Mouse (Mus musculus): ENCODE measurements around the gene Xylt2. TPM values are rescaled to one million over a fixed set of nuclear protein-coding genes. Genes with fewer than 3 reads are reported as not detected.

Gene Xylt2
- polyA plus RNA-seq, 1 experiment from 2014 or later = 17.5 TPM

DNA sequence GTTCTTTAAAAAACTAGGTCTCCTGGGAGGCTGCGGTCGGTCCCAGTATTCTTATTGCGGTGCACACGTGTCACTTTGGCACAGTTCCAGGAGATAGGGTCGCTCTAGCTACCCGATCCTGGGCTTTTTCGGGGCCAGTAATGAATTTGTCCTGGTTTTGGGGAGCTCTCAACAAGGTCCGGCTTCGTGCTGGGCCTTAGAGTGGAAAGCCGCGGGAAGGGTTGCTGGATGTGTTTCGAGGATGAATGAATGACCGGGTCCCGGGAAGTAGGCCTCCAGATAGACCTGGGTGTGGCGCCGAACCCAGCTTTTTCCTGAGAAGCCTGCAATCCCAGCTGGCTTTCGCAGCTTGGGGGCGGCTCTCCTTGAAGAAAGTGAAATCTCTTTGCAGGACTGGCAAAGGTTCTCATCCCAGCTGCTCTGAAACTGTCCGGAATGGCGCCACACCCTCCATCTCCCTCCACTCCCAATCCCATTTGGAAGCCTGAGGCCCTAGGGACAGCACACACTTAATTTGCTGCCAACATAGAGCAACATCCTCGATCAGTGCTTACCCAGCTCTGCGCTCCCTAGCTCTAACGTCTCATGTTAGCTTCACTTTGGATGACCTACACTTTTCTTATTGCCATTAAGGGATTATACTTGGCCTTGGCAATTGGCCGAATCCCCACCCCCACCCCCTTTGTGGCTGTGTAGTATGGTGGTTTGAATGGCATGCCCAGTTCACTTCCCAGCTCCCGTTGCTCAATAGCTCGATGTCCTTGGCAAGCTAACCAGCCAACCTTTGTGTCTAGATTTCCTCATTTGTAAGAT lies 46.9 kb downstream of the Xylt2 start:
- peak overlapping the region; percentile 92 for H3K9ac ChIP-seq (ENCODE audit: low read length)
- H3K4me3 ChIP-seq (ENCODE audit: low read length) = peak overlapping the region; percentile 100
- peak; percentile 19; the same call in 1 of the 2 replicates for ATAC-seq (ENCODE audit: low read depth)
- H3K27me3 ChIP-seq (ENCODE audit: control insufficient read depth, insufficient read depth, low read depth, low read length) = no peaks in the 10 kb centered on the region
- 7% methylated on average over 26 of the region's 26 CpGs for WGBS
- peak overlapping the region; percentile 61 for H3K27ac ChIP-seq (ENCODE audit: low read length)
- no peaks in the 10 kb centered on the region for H3K9me3 ChIP-seq (ENCODE audit: control insufficient read depth, low read length)
- H3K4me2 ChIP-seq (ENCODE audit: low read depth, low read length) = peak overlapping the region; percentile 91
- H3K36me3 ChIP-seq (ENCODE audit: control insufficient read depth, insufficient read depth, low read length) = peaks cover 31% of the 10 kb centered on the region
- peaks cover 8% of the 10 kb centered on the region; the same call in 1 of the 2 replicates for H3K4me1 ChIP-seq (replicated peaks; ENCODE audit: control insufficient read depth, insufficient read depth, low read length)

DNA sequence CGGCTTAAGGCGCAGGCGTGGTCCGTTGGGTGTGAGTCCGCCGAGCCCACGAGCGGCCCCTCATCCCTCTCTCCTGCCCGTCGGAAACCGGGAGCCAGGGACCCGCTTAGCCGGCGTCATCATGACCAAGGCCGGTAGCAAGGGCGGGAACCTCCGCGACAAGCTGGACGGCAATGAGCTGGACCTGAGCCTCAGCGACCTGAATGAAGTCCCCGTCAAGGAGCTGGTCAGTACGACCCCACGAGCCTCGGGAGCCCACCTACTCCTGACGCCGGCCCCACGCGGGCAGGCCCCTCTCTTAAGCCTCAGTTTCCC lies 47.5 kb downstream of the Xylt2 start:
- Histone ChIP-seq H3K9ac (ENCODE audit: low read length) (peak overlapping the region; percentile 92), H3K4me1 (replicated peaks; ENCODE audit: control insufficient read depth, insufficient read depth, low read length) (peaks cover 8% of the 10 kb centered on the region; the same call in 1 of the 2 replicates), H3K27me3 (ENCODE audit: control insufficient read depth, insufficient read depth, low read depth, low read length) (no peaks in the 10 kb centered on the region), H3K36me3 (ENCODE audit: control insufficient read depth, insufficient read depth, low read length) (peaks cover 26% of the 10 kb centered on the region), H3K4me2 (ENCODE audit: low read depth, low read length) (peak overlapping the region; percentile 91), H3K4me3 (ENCODE audit: low read length) (peak overlapping the region; percentile 100), H3K9me3 (ENCODE audit: control insufficient read depth, low read length) (no peaks in the 10 kb centered on the region), H3K27ac (ENCODE audit: low read length) (peak overlapping the region; percentile 61)
- under 1% methylated on average over 28 of the region's 28 CpGs for WGBS
- ATAC-seq (ENCODE audit: low read depth) = peak; percentile 50

DNA sequence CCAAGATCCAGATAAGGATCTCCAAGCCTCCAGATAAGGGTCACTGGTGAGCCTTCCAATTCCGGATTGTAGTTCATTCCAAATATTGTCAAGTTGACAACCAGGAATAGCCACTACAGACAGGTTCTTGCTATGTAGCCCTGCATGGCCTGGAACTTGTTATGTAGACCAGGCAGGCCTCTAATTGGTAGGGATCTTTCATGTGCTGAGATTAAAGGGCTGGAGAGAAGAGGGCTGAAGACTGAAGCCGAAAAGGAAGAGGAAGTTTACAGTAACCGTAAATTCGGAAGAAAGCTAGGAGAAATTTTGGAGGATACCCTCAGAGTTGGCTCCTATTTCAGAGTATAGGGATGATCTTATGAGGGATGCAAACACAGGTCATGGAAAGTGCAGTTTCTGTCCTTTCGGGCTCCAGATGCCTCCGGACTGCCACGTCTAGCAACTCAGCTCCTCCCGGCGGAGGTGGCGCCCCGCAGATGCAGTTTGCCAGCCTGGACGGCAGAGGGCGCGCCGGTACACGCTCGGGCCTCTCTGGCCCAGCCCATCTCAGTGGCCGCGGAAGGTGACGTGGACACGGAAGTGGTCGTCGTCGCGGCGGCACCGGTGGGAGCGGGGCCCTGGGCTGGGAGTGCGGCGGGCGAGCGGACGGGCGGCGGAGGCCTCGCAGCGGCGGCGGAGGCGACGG lies 48.0 kb downstream of the Xylt2 start, which contains the start of gene Lrrc59:
Gene Lrrc59, plus strand, starts transcription at position 569 of the 685 bp plus-strand sequence.
- H3K27me3 ChIP-seq (ENCODE audit: control insufficient read depth, insufficient read depth, low read depth, low read length) = no peaks in the 10 kb centered on the region
- H3K4me1 ChIP-seq (replicated peaks; ENCODE audit: control insufficient read depth, insufficient read depth, low read length) = peaks cover 8% of the 10 kb centered on the region; the same call in 1 of the 2 replicates
- H3K9me3 ChIP-seq (ENCODE audit: control insufficient read depth, low read length) = no peaks in the 10 kb centered on the region
- peak within 1 kb of the TSS; percentile 91 for H3K4me2 ChIP-seq (ENCODE audit: low read depth, low read length)
- peak within 1 kb of the TSS; percentile 61 for H3K27ac ChIP-seq (ENCODE audit: low read length)
- peak; percentile 98 for ATAC-seq (ENCODE audit: low read depth)
- WGBS = 2% methylated on average over 35 of the region's 41 CpGs
- H3K36me3 ChIP-seq (ENCODE audit: control insufficient read depth, insufficient read depth, low read length) = peaks cover 21% of the 10 kb centered on the region
- peak within 1 kb of the TSS; percentile 100 for H3K4me3 ChIP-seq (ENCODE audit: low read length)
- H3K9ac ChIP-seq (ENCODE audit: low read length) = peak within 1 kb of the TSS; percentile 92

DNA sequence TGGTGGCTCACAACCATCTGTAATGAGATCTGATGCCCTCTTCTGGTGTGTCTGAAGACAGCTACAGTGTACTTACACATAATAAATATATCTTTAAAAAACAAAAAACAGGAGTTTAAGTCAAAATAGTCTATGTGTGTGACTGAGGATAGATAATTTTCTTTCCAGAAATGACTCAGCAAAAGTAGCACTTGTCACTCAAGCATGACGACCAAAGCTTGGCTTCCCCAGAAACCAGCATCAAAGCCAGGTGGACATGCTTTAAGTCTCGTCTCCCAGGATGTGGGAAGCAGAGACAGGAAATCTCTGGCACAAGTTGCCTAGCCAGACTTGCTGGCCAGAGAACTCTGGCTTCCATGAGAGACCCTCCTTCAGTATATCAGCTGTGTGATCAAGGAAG lies 55.2 kb downstream of the Xylt2 start:
- 62% methylated on average over 2 of the region's 2 CpGs for WGBS
- Histone ChIP-seq H3K36me3 (ENCODE audit: control insufficient read depth, insufficient read depth, low read length) (no peaks in the 10 kb centered on the region), H3K9ac (ENCODE audit: low read length) (no peak overlapping the region), H3K27ac (ENCODE audit: low read length) (no peak overlapping the region), H3K9me3 (ENCODE audit: control insufficient read depth, low read length) (no peaks in the 10 kb centered on the region), H3K4me1 (replicated peaks; ENCODE audit: control insufficient read depth, insufficient read depth, low read length) (no peaks in the 10 kb centered on the region), H3K27me3 (ENCODE audit: control insufficient read depth, insufficient read depth, low read depth, low read length) (no peaks in the 10 kb centered on the region), H3K4me2 (ENCODE audit: low read depth, low read length) (no peak overlapping the region), H3K4me3 (ENCODE audit: low read length) (no peak overlapping the region)
- no peak for ATAC-seq (ENCODE audit: low read depth)

DNA sequence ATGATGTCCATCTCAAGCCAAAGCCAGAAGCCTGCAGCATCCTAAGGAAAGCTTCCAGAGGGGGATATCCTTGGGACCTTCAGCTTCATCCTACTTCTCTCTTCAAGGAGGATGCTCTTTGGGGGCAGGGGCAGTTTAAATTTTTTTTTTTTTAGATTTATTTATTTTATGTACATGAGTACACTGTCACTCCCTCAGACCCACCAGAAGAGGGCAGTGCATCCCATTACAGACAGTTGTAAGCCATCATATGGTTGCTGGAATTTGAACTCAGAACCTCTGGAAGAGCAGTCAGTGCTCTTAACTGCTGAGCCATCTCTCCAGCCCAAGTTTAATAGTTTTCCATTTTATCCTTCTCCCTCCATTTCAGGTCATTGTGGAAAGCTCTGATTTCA lies 55.9 kb downstream of the Xylt2 start:
- Histone ChIP-seq H3K4me2 (ENCODE audit: low read depth, low read length) (no peak overlapping the region), H3K36me3 (ENCODE audit: control insufficient read depth, insufficient read depth, low read length) (no peaks in the 10 kb centered on the region), H3K4me3 (ENCODE audit: low read length) (no peak overlapping the region), H3K4me1 (replicated peaks; ENCODE audit: control insufficient read depth, insufficient read depth, low read length) (no peaks in the 10 kb centered on the region), H3K9me3 (ENCODE audit: control insufficient read depth, low read length) (no peaks in the 10 kb centered on the region), H3K27ac (ENCODE audit: low read length) (no peak overlapping the region), H3K27me3 (ENCODE audit: control insufficient read depth, insufficient read depth, low read depth, low read length) (no peaks in the 10 kb centered on the region), H3K9ac (ENCODE audit: low read length) (no peak overlapping the region)
- no peak for ATAC-seq (ENCODE audit: low read depth)

DNA sequence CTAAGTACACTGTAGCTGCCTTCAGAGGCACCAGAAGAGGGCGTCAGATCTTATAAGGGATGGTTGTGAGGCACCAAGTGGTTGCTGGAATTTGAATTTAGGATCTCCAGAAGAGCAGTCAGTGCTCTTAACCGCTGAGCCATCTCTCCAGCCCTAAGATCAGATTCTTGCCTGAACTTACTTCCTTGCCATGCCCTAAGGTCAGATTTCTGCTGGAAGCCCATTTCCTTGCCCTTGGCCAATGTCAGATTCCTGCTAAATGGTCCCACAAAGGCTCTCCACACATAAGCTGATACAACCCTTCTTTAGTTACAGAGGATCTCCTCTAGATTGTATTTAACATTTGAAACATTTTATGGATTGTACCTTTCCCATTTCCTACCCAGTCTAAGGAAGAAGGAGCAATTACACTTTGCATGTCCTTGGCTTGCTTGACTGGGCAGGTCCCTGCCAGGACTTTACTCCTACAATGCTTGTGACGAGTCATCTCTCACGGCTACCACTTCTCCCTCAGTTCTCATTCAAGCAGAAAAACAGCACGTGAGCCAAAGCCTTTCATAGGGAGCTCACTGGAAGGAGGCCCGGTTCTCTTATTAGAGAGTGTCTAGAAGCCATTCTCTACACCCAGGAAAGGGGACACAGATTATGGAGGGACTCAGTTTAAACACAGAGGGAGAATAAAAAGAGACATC lies 56.4 kb downstream of the Xylt2 start:
- 55% methylated on average over 6 of the region's 6 CpGs for WGBS
- H3K4me2 ChIP-seq (ENCODE audit: low read depth, low read length) = no peak overlapping the region

DNA sequence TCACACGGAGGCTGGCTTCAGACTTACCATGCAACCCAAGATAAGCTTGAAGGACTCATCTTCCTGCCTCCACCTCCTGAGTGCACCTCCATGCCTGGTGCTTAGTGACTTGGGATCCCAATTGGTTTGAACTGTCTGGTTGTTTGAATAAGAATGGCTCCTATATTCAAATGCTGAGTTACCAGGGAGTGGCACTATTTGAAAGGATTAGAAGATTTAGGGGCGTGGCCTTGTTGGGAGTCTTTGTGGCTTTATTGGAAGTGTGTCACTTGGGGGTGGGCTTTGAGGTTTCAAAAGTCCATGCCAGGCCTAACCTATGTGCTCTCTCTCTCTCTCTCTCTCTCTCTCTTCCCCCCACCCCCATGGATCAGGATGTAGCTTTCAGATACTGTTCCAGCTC lies 59.7 kb downstream of the Xylt2 start:
- H3K9me3 ChIP-seq (ENCODE audit: control insufficient read depth, low read length) = no peaks in the 10 kb centered on the region
- H3K4me3 ChIP-seq (ENCODE audit: low read length) = no peak overlapping the region
- H3K9ac ChIP-seq (ENCODE audit: low read length) = no peak overlapping the region
- no peaks in the 10 kb centered on the region for H3K36me3 ChIP-seq (ENCODE audit: control insufficient read depth, insufficient read depth, low read length)
- no peak overlapping the region for H3K27ac ChIP-seq (ENCODE audit: low read length)
- 88% methylated on average over 2 of the region's 2 CpGs for WGBS
- H3K4me1 ChIP-seq (replicated peaks; ENCODE audit: control insufficient read depth, insufficient read depth, low read length) = no peaks in the 10 kb centered on the region
- H3K27me3 ChIP-seq (ENCODE audit: control insufficient read depth, insufficient read depth, low read depth, low read length) = 0 out of 2 replicates have a peak, but pooled peaks cover 3% of the 10 kb centered on the region
- no peak overlapping the region for H3K4me2 ChIP-seq (ENCODE audit: low read depth, low read length)
- ATAC-seq (ENCODE audit: low read depth) = no peak

More for the DNA sequence above, 56.4 kb downstream of the Xylt2 start:
- no peaks in the 10 kb centered on the region for H3K36me3 ChIP-seq (ENCODE audit: control insufficient read depth, insufficient read depth, low read length)
- H3K4me3 ChIP-seq (ENCODE audit: low read length) = no peak overlapping the region
- no peaks in the 10 kb centered on the region for H3K9me3 ChIP-seq (ENCODE audit: control insufficient read depth, low read length)
- ATAC-seq (ENCODE audit: low read depth) = no peak
- no peaks in the 10 kb centered on the region for H3K27me3 ChIP-seq (ENCODE audit: control insufficient read depth, insufficient read depth, low read depth, low read length)
- H3K9ac ChIP-seq (ENCODE audit: low read length) = no peak overlapping the region
- no peaks in the 10 kb centered on the region for H3K4me1 ChIP-seq (replicated peaks; ENCODE audit: control insufficient read depth, insufficient read depth, low read length)
- H3K27ac ChIP-seq (ENCODE audit: low read length) = no peak overlapping the region

DNA sequence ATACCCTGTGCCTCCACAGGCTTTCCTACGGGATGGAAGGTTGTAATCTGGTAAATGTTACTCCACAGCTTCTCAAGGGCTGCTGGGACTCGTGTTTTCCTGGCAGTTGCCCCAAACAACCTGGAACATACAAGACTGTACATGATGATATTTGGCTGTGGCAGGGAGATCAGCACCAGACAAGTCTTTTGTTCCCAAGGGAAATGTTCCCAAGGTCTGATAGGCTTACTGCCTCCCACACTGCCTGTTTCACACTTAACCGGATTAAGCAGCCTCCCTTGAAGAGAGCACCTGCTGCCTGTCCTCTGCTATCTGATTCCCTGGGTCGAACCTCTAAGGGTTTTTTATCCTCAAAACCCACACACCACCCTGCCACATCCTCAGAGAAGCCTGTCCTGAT lies 61.8 kb downstream of the Xylt2 start:
- H3K4me1 ChIP-seq (replicated peaks; ENCODE audit: control insufficient read depth, insufficient read depth, low read length) = no peaks in the 10 kb centered on the region
- ATAC-seq (ENCODE audit: low read depth) = no peak
- 31% methylated on average over 4 of the region's 4 CpGs for WGBS

DNA sequence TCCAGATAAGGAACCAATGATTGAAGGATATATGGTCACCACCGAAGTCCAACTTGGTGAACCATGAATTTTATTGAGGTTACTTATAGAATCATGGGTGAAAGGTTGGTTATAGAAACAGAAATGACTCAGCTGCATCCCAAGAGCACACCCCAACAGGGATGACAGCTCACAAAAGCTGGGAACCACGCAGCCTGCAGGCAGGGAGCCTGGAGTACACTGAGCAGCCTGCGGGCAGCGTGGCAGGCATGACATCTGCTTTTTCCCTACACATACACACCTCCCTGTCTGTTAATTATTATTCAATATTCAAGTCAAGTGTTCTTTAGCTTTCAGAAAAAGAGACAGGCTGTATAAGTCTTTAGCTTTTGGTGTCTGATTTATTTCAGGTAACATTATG lies 62.7 kb downstream of the Xylt2 start:
- H3K9me3 ChIP-seq (ENCODE audit: control insufficient read depth, low read length) = no peaks in the 10 kb centered on the region
- WGBS = 66% methylated on average over 4 of the region's 4 CpGs
- no peak overlapping the region for H3K4me2 ChIP-seq (ENCODE audit: low read depth, low read length)

More for the DNA sequence above, 61.8 kb downstream of the Xylt2 start:
- Histone ChIP-seq H3K4me2 (ENCODE audit: low read depth, low read length) (no peak overlapping the region), H3K9me3 (ENCODE audit: control insufficient read depth, low read length) (no peaks in the 10 kb centered on the region), H3K4me3 (ENCODE audit: low read length) (no peak overlapping the region), H3K27ac (ENCODE audit: low read length) (no peak overlapping the region), H3K9ac (ENCODE audit: low read length) (no peak overlapping the region), H3K36me3 (ENCODE audit: control insufficient read depth, insufficient read depth, low read length) (no peaks in the 10 kb centered on the region), H3K27me3 (ENCODE audit: control insufficient read depth, insufficient read depth, low read depth, low read length) (0 out of 2 replicates have a peak, but pooled peaks cover 3% of the 10 kb centered on the region)

More for the DNA sequence above, 62.7 kb downstream of the Xylt2 start:
- Histone ChIP-seq H3K27ac (ENCODE audit: low read length) (no peak overlapping the region), H3K27me3 (ENCODE audit: control insufficient read depth, insufficient read depth, low read depth, low read length) (0 out of 2 replicates have a peak, but pooled peaks cover 3% of the 10 kb centered on the region), H3K9ac (ENCODE audit: low read length) (no peak overlapping the region), H3K4me1 (replicated peaks; ENCODE audit: control insufficient read depth, insufficient read depth, low read length) (no peaks in the 10 kb centered on the region), H3K4me3 (ENCODE audit: low read length) (no peak overlapping the region), H3K36me3 (ENCODE audit: control insufficient read depth, insufficient read depth, low read length) (no peaks in the 10 kb centered on the region)
- ATAC-seq (ENCODE audit: low read depth) = no peak
